Mouse (Mus musculus) ES-E14 (cell line): ENCODE measurements around the gene Itih5.

Source experiments
- CHD2 ChIP-seq: IDR thresholded peaks from 2 replicates; pipeline ENCODE4 v1.6.1; 2014; ENCODE audit warnings: mild to moderate bottlenecking, low read depth, low read length, inconsistent platforms
- HCFC1 ChIP-seq: IDR thresholded peaks from 2 replicates; pipeline ENCODE4 v1.6.1; 2012; ENCODE audit warnings: low read length, inconsistent platforms, borderline replicate concordance; ENCODE audit not compliant: insufficient read depth
- ZNF384 ChIP-seq: IDR thresholded peaks from 2 replicates; pipeline ENCODE4 v1.6.1; 2012; ENCODE audit warnings: low read depth, low read length, inconsistent platforms

GRCm38 (mm10) chr2:10153201-10154075, at the start of gene Itih5:
- TF ChIP-seq CHD2 (no peak), ZNF384 (no peak), HCFC1 (no peak)
